Mouse (Mus musculus): ENCODE results near the gene Nostrin.

DNA sequence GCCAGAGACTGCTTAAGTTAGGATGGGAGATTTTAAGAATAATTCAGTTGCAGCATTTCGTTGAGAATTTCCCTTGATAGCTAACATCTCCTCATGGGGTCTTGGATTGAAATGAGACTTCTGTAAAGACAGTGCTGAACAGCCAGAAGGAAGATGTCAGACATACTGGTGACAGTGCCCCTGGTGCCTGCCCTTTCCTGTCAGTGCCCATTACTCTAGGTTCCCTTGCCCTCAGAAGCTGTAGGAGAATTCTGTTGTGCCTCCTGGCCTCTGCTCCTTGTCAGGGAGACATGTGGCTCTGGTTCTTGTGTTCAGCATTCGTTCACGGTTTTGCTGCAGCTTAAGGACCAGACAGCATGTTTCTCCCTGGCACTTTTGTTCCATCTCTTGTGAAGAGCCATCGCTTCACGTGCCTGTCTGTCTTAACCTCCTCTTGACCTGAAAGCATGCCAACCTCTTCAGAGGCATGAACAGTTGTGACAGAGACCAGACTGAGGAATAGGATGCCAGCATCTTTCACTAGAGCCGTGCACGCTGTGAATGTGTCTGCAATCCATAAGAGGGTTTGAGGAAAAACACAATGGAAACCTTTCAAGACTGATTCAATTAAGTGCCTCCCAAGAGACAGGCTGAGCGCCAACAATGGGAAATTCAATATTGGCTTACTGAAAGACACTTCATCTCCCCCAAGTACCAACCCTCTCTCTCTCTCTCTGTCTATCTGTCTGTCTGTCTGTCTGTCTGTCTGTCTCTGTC is 48.9 kb upstream of the Nostrin start:
- no peak for TF ChIP-seq POLR2A (IDR thresholded peaks at IDR 0.05; ENCODE audit: borderline replicate concordance, insufficient read depth, low read length)
- no peak for TF ChIP-seq CTCF (IDR thresholded peaks at IDR 0.05; ENCODE audit: borderline replicate concordance, insufficient read depth, low read depth, low read length)

Data from cerebellum, adult 2 months (tissue).